Mouse (Mus musculus) cerebellum, postnatal 14 days (tissue): Measurements from ENCODE around the gene Olfr1160.
"Not testable (repeated sequence)": the region's sequence is repeated elsewhere in the genome, so short reads cannot be mapped to it uniquely, and the experiment has no call there.

Experiments used
- DNase-seq, 2 experiments: peaks; one replicate each; pipeline ENCODE4 v3.0.0; 2021; ENCODE audit warnings: mixed read lengths in 2 of 2

Olfr1160 gene

GRCm38 (mm10) chr2:88007515-88008318, at the start of gene Olfr1160:
TSS of gene Olfr1160 (minus strand) at chr2:88008268.
- DNase-seq = no peak

GRCm38 (mm10) chr2:88051029-88051428, 43.0 kb upstream of the Olfr1160 start, which contains the start of gene Olfr1162:
TSS of gene Olfr1162 (minus strand) at chr2:88051129.
- no peak for DNase-seq

GRCm38 (mm10) chr2:88037599-88037998, 29.5 kb upstream of the Olfr1160 start, which contains the start of gene Olfr73:
TSS of gene Olfr73 (minus strand) at chr2:88037699.
- DNase-seq = no peak

- DNase-seq = not testable (repeated sequence)
These were observed 14.4 kb upstream of the Olfr1160 start, which contains the start of gene Olfr1161 for GRCm38 (mm10) chr2:88022474-88022873. TSS of gene Olfr1161 (plus strand) at chr2:88022774.

GRCm38 (mm10) chr2:87989813-87990212, 18.3 kb downstream of the Olfr1160 start, which contains the start of gene Olfr1158:
TSS of gene Olfr1158 (plus strand) at chr2:87990113.
- no peak for DNase-seq

GRCm38 (mm10) chr2:87974563-87974962, 33.5 kb downstream of the Olfr1160 start, which contains the start of gene Olfr74:
TSS of gene Olfr74 (minus strand) at chr2:87974663.
- no peak for DNase-seq

- no peak for DNase-seq
These were observed 39.9 kb downstream of the Olfr1160 start, which contains the start of gene Olfr1157 for GRCm38 (mm10) chr2:87968199-87968598. TSS of gene Olfr1157 (minus strand) at chr2:87968299.

GRCm38 (mm10) chr2:87953000-87953399, 55.1 kb downstream of the Olfr1160 start, which contains the start of gene Olfr1156:
TSS of gene Olfr1156 (minus strand) at chr2:87953100.
- DNase-seq = no peak
